8 mouse cellular contexts compared by ENCODE assay signal in genomic region chr9:66124111-66124531, GRCm38 (mm10). TPM values are rescaled to one million over a fixed set of nuclear protein-coding genes. Genes with fewer than 3 reads are reported as not detected.
DNase-seq lines count a peak whose midpoint lies in the region; ATAC-seq lines count a peak whose summit lies in the region.

No protein-coding gene starts in this region.

- no peaks in the 10 kb centered on the region for H3K9me3 ChIP-seq in megakaryocyte, embryonic 14.5 days
- no peaks in the 10 kb centered on the region for H3K9me3 ChIP-seq in forebrain, embryonic 12.5 days
- H3K9me3 ChIP-seq in kidney, embryonic 16.5 days (ENCODE audit: low read length), result no peaks in the 10 kb centered on the region
- no peaks in the 10 kb centered on the region for H3K9me3 ChIP-seq in midbrain, embryonic 12.5 days

- H3K27ac ChIP-seq in forebrain, embryonic 12.5 days, result peak overlapping the region; percentile 93
- H3K27ac ChIP-seq in kidney, embryonic 16.5 days (ENCODE audit: low read length), result peak overlapping the region; percentile 91
- peak overlapping the region; percentile 92 for H3K27ac ChIP-seq in midbrain, embryonic 12.5 days (replicated peaks)

- peaks cover 72% of the 10 kb centered on the region for H3K4me1 ChIP-seq in megakaryocyte, embryonic 14.5 days
- peaks cover 41% of the 10 kb centered on the region for H3K4me1 ChIP-seq in forebrain, embryonic 12.5 days
- peaks cover 35% of the 10 kb centered on the region for H3K4me1 ChIP-seq in kidney, embryonic 16.5 days (ENCODE audit: insufficient read depth, low read length)
- H3K4me1 ChIP-seq in midbrain, embryonic 12.5 days, result peaks cover 33% of the 10 kb centered on the region

- H3K36me3 ChIP-seq in megakaryocyte, embryonic 14.5 days (replicated peaks; ENCODE audit: low read length), result peaks cover 32% of the 10 kb centered on the region
- no peaks in the 10 kb centered on the region for H3K36me3 ChIP-seq in forebrain, embryonic 12.5 days (replicated peaks)
- H3K36me3 ChIP-seq in kidney, embryonic 16.5 days (ENCODE audit: insufficient read depth, low read length), result 0 out of 2 replicates have a peak, but pooled peaks cover 2% of the 10 kb centered on the region
- H3K36me3 ChIP-seq in midbrain, embryonic 12.5 days, result no peaks in the 10 kb centered on the region

- peak; percentile 51 for DNase-seq in adrenal gland, postnatal 10 days
- DNase-seq in layer of hippocampus, postnatal 14 days (ENCODE audit: low spot score in 2 of 2), result no peak

- no peak; the same call in 1 of the 2 replicates for ATAC-seq in megakaryocyte, adult 5-6 weeks (ENCODE audit: poor library complexity, severe bottlenecking)
- ATAC-seq in forebrain, embryonic 12.5 days (ENCODE audit: low FRiP score), result peak; percentile 27; the same call in 1 of the 2 replicates
- ATAC-seq in kidney, embryonic 16.5 days (ENCODE audit: low FRiP score, low TSS enrichment), result peak; percentile 25
- peak; percentile 24 for ATAC-seq in midbrain, embryonic 12.5 days (ENCODE audit: low FRiP score, low read depth)
- ATAC-seq in megakaryocyte-erythroid progenitor cell, adult 5-6 weeks (replicated peaks; ENCODE audit: low FRiP score, low TSS enrichment, poor library complexity, severe bottlenecking), result no peak

- H3K9ac ChIP-seq in forebrain, embryonic 12.5 days, result peak overlapping the region; percentile 91
- H3K9ac ChIP-seq in kidney, embryonic 16.5 days (replicated peaks; ENCODE audit: low read length), result peak overlapping the region; percentile 90
- H3K9ac ChIP-seq in midbrain, embryonic 12.5 days (replicated peaks), result peak overlapping the region; percentile 87

- H3K4me3 ChIP-seq in megakaryocyte, embryonic 14.5 days (replicated peaks), result peak overlapping the region; percentile 92
- H3K4me3 ChIP-seq in forebrain, embryonic 12.5 days (replicated peaks), result peak overlapping the region; percentile 81
- peak overlapping the region; percentile 74 for H3K4me3 ChIP-seq in kidney, embryonic 16.5 days (ENCODE audit: low read length)
- H3K4me3 ChIP-seq in midbrain, embryonic 12.5 days, result peak overlapping the region; percentile 77

- under 1% methylated on average over 12 of the region's 12 CpGs for WGBS in forebrain, embryonic 12.5 days
- WGBS in kidney, embryonic 16.5 days, result under 1% methylated on average over 12 of the region's 12 CpGs
- under 1% methylated on average over 12 of the region's 12 CpGs for WGBS in midbrain, embryonic 12.5 days

- peak overlapping the region; percentile 70 for H3K4me2 ChIP-seq in forebrain, embryonic 12.5 days
- peak overlapping the region; percentile 74 for H3K4me2 ChIP-seq in kidney, embryonic 16.5 days (replicated peaks; ENCODE audit: low read depth, low read length)
- H3K4me2 ChIP-seq in midbrain, embryonic 12.5 days (replicated peaks), result peak overlapping the region; percentile 60

- no peaks in the 10 kb centered on the region for H3K27me3 ChIP-seq in megakaryocyte, embryonic 14.5 days (replicated peaks)
- H3K27me3 ChIP-seq in forebrain, embryonic 12.5 days, result no peaks in the 10 kb centered on the region
- no peaks in the 10 kb centered on the region for H3K27me3 ChIP-seq in kidney, embryonic 16.5 days (ENCODE audit: insufficient read depth, low read length)
- H3K27me3 ChIP-seq in midbrain, embryonic 12.5 days, result no peaks in the 10 kb centered on the region

RNA-seq across cellular contexts. Expression of gene Snx1, which starts 2.3 kb away (rescaled TPM):
- polyA plus RNA-seq in megakaryocyte, embryonic 14.5 days (2012; ENCODE audit: insufficient read depth, low replicate concordance), result 89.5 and 105 TPM in 2 replicates
- 104 and 105 TPM in 2 replicates for total RNA-seq in megakaryocyte, adult 5-6 weeks (2015)
- total RNA-seq in megakaryocyte, adult 5-6 weeks (2017), result 203 and 217 TPM in 2 replicates
- total RNA-seq in adrenal gland, postnatal 10 days (2021), result 10 to 100 TPM; 72.3 to 81.3 TPM
- polyA plus RNA-seq in forebrain, embryonic 12.5 days (2016; fragmentation: Nextera tagmentation; extraction: Ambion mirVana), result 130 and 135 TPM in 2 replicates
- polyA plus RNA-seq in kidney, embryonic 16.5 days (2015; fragmentation: Nextera tagmentation; extraction: Ambion mirVana), result 150 and 152 TPM in 2 replicates
- polyA plus RNA-seq in midbrain, embryonic 12.5 days (2016; fragmentation: Nextera tagmentation; extraction: Ambion mirVana), result 135 and 136 TPM in 2 replicates
- total RNA-seq in megakaryocyte-erythroid progenitor cell, adult 5-6 weeks (2014; fragmentation: Nextera tagmentation), result 99.7 and 107 TPM in 2 replicates
- 114 and 128 TPM in 2 replicates for total RNA-seq in megakaryocyte-erythroid progenitor cell, adult 5-6 weeks (2017)
- 10 to 100 TPM; 68.5 to 70.6 TPM for total RNA-seq in layer of hippocampus, postnatal 14 days (2021)

RNA-seq across cellular contexts. Expression of gene Ciao2a, which starts 2.3 kb away (rescaled TPM):
- polyA plus RNA-seq in megakaryocyte, embryonic 14.5 days (2012; ENCODE audit: insufficient read depth, low replicate concordance), result 8.6 and 26.5 TPM in 2 replicates
- 383 and 455 TPM in 2 replicates for total RNA-seq in megakaryocyte, adult 5-6 weeks (2015)
- 259 and 261 TPM in 2 replicates for total RNA-seq in megakaryocyte, adult 5-6 weeks (2017)
- 10 to 100 TPM; 89.9 to 97.4 TPM for total RNA-seq in adrenal gland, postnatal 10 days (2021)
- 122 and 139 TPM in 2 replicates for polyA plus RNA-seq in forebrain, embryonic 12.5 days (2016; fragmentation: Nextera tagmentation; extraction: Ambion mirVana)
- 153 and 155 TPM in 2 replicates for polyA plus RNA-seq in kidney, embryonic 16.5 days (2015; fragmentation: Nextera tagmentation; extraction: Ambion mirVana)
- 126 and 133 TPM in 2 replicates for polyA plus RNA-seq in midbrain, embryonic 12.5 days (2016; fragmentation: Nextera tagmentation; extraction: Ambion mirVana)
- total RNA-seq in megakaryocyte-erythroid progenitor cell, adult 5-6 weeks (2014; fragmentation: Nextera tagmentation), result 167 and 182 TPM in 2 replicates
- 165 and 169 TPM in 2 replicates for total RNA-seq in megakaryocyte-erythroid progenitor cell, adult 5-6 weeks (2017)
- total RNA-seq in layer of hippocampus, postnatal 14 days (2021), result 10 to 100 TPM; 25.7 to 26.2 TPM

RNA-seq across cellular contexts. Expression of gene Dapk2, which starts 33.9 kb away (rescaled TPM):
- polyA plus RNA-seq in megakaryocyte, embryonic 14.5 days (2012; ENCODE audit: insufficient read depth, low replicate concordance), result 0.96 and 1.2 TPM in 2 replicates
- 1.6 and 4.4 TPM in 2 replicates for total RNA-seq in megakaryocyte, adult 5-6 weeks (2015)
- total RNA-seq in megakaryocyte, adult 5-6 weeks (2017), result 2.6 and 4.0 TPM in 2 replicates
- 10 to 100 TPM in 1 of 2 experiments, 1 to 10 TPM in 1; 8.3 to 12.4 TPM for total RNA-seq in adrenal gland, postnatal 10 days (2021)
- polyA plus RNA-seq in forebrain, embryonic 12.5 days (2016; fragmentation: Nextera tagmentation; extraction: Ambion mirVana), result 6.2 and 6.9 TPM in 2 replicates
- 4.7 and 4.9 TPM in 2 replicates for polyA plus RNA-seq in kidney, embryonic 16.5 days (2015; fragmentation: Nextera tagmentation; extraction: Ambion mirVana)
- 3.7 and 4.3 TPM in 2 replicates for polyA plus RNA-seq in midbrain, embryonic 12.5 days (2016; fragmentation: Nextera tagmentation; extraction: Ambion mirVana)
- total RNA-seq in megakaryocyte-erythroid progenitor cell, adult 5-6 weeks (2014; fragmentation: Nextera tagmentation), result 9.2 and 11.0 TPM in 2 replicates
- total RNA-seq in megakaryocyte-erythroid progenitor cell, adult 5-6 weeks (2017), result 5.2 and 10.3 TPM in 2 replicates
- total RNA-seq in layer of hippocampus, postnatal 14 days (2021), result 1 to 10 TPM in 1 of 2 experiments, under 1 TPM in 1; 0.71 to 1.1 TPM

RNA-seq across cellular contexts. Expression of gene Snx22, which starts 54.6 kb away (rescaled TPM):
- 0.16 TPM in 1 of 2 replicates, not detected in the other for polyA plus RNA-seq in megakaryocyte, embryonic 14.5 days (2012; ENCODE audit: insufficient read depth, low replicate concordance)
- total RNA-seq in megakaryocyte, adult 5-6 weeks (2015), result 0.21 TPM in 1 of 2 replicates, not detected in the other
- 0.37 and 0.77 TPM in 2 replicates for total RNA-seq in megakaryocyte, adult 5-6 weeks (2017)
- 1 to 10 TPM in 1 of 2 experiments, under 1 TPM in 1; 0.66 to 1.9 TPM for total RNA-seq in adrenal gland, postnatal 10 days (2021)
- 3.3 and 4.0 TPM in 2 replicates for polyA plus RNA-seq in forebrain, embryonic 12.5 days (2016; fragmentation: Nextera tagmentation; extraction: Ambion mirVana)
- polyA plus RNA-seq in kidney, embryonic 16.5 days (2015; fragmentation: Nextera tagmentation; extraction: Ambion mirVana), result 1.4 and 1.7 TPM in 2 replicates
- 3.5 and 5.2 TPM in 2 replicates for polyA plus RNA-seq in midbrain, embryonic 12.5 days (2016; fragmentation: Nextera tagmentation; extraction: Ambion mirVana)
- total RNA-seq in megakaryocyte-erythroid progenitor cell, adult 5-6 weeks (2014; fragmentation: Nextera tagmentation), result 1.3 and 2.2 TPM in 2 replicates
- 0.80 and 0.99 TPM in 2 replicates for total RNA-seq in megakaryocyte-erythroid progenitor cell, adult 5-6 weeks (2017)
- total RNA-seq in layer of hippocampus, postnatal 14 days (2021), result 1 to 10 TPM; 7.2 to 9.0 TPM

Comparison
In these comparisons a context has a peak if more than half of its experiments do, and no peak if none do; other contexts are left out.
1. ATAC-seq: peak in forebrain, embryonic 12.5 days (single experiment), kidney, embryonic 16.5 days (single experiment) and midbrain, embryonic 12.5 days (single experiment); none in megakaryocyte, adult 5-6 weeks (single experiment) and megakaryocyte-erythroid progenitor cell, adult 5-6 weeks (single experiment).
2. Peak in every context shown above with its lines, with median percentiles within 50 percentile points of each other: H3K4me3 ChIP-seq, H3K27ac ChIP-seq, H3K4me2 ChIP-seq and H3K9ac ChIP-seq.